Mouse (Mus musculus) lung, embryonic 14.5 days (tissue): ENCODE results near the gene Ttyh3. TPM values are rescaled to one million over a fixed set of nuclear protein-coding genes. Genes with fewer than 3 reads are reported as not detected.

Experiments
- ATAC-seq: fragments of 200-750 bp; cut with Nextera tagmentation; 2 replicates; pipeline ENCODE4 v1.8.0; 2017; ENCODE audit warnings: mild to moderate bottlenecking, moderate TSS enrichment, moderate library complexity; ENCODE audit not compliant: insufficient read depth
- DNase-seq: peaks from one replicate; pipeline ENCODE4 v3.0.0-alpha.2; 2015
- H3K27ac ChIP-seq: fragments of 300-500 bp; sonication (generic); 2 replicates; pipeline ENCODE4 v1.5.1; 2014; ENCODE audit warnings: low read depth, mild to moderate bottlenecking, moderate library complexity
- H3K27me3 ChIP-seq: fragments of 300-500 bp; sonication (generic); 2 replicates; pipeline ENCODE4 v1.6.1; 2014; ENCODE audit warnings: low read length, control low read depth; ENCODE audit not compliant: insufficient read depth
- H3K36me3 ChIP-seq: fragments of 300-500 bp; sonication (generic); 2 replicates; pipeline ENCODE4 v1.6.1; 2014; ENCODE audit warnings: control low read depth; ENCODE audit not compliant: insufficient read depth
- H3K4me1 ChIP-seq: fragments of 300-500 bp; sonication (generic); 2 replicates; pipeline ENCODE4 v1.6.1; 2014; ENCODE audit warnings: antibody characterized with exemption, control low read depth; ENCODE audit not compliant: insufficient read depth
- H3K4me2 ChIP-seq: fragments of 300-500 bp; sonication (generic); 2 replicates; pipeline ENCODE4 v1.6.1; 2014; ENCODE audit warnings: mild to moderate bottlenecking
- H3K4me3 ChIP-seq: fragments of 300-500 bp; sonication (generic); 2 replicates; pipeline ENCODE4 v1.5.1; 2014; ENCODE audit warnings: low read depth, low read length
- H3K9ac ChIP-seq: fragments of 300-500 bp; sonication (generic); 2 replicates; pipeline ENCODE4 v1.6.1; 2014
- H3K9me3 ChIP-seq: fragments of 300-500 bp; sonication (generic); 2 replicates; pipeline ENCODE4 v1.6.1; 2016; ENCODE audit warnings: low read depth, low read length, control low read depth
- CTCF ChIP-seq: IDR thresholded peaks from 2 replicates; pipeline ENCODE4 v1.5.1; 2016; ENCODE audit warnings: antibody characterized with exemption, low read depth
- WGBS: fragments of 180-500 bp; shearing (Covaris S2); extraction: QIAGEN DNeasy Blood & Tissue Kit; methylation state at CpG from one replicate; pipeline ENCODE4 v1.1.7; 2014; 5-methylcytosine and 5-hydroxymethylcytosine counted together
- polyA plus RNA-seq: library from polyadenylated mRNA; unstranded; fragments of >200 nt; fragmentation: Nextera tagmentation; extraction: Ambion mirVana; gene quantifications from 2 replicates; pipeline ENCODE4 v1.2.1, GENCODE M21; 2014

Ttyh3 gene
- polyA plus RNA-seq, 1 experiment from 2014 or later: 61.6 TPM

DNA sequence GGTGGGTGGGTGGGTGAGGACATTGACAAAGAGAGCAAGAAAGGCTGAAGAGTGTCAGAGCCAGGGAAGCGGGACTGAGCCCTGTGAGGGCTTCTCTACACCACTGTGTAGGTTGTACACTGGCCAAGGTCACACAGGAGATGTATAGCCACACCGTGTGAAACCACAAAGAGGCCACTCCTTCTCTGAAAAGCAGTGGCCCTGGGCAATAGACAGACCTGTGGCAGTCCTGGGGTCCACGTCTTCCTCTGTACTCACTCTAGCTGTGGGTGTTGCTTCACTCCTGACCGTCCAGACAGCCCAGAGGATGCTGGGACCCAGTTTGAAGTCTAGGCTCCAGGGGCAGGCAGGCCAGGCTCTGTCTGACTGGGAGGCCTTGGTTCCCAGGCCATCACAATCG is 54.0 kb downstream of the Ttyh3 start:
- DNase-seq: no peak
- no peak for ATAC-seq
- 64% methylated on average over 5 of the region's 5 CpGs for WGBS
- Histone ChIP-seq H3K4me1 (no peaks in the 10 kb centered on the region; the same call in 1 of the 2 replicates), H3K9me3 (no peaks in the 10 kb centered on the region), H3K4me2 (no peak overlapping the region), H3K27ac (no peak overlapping the region), H3K27me3 (no peaks in the 10 kb centered on the region), H3K9ac (no peak overlapping the region), H3K4me3 (no peak overlapping the region), H3K36me3 (no peaks in the 10 kb centered on the region)
- TF ChIP-seq CTCF: no peak

DNA sequence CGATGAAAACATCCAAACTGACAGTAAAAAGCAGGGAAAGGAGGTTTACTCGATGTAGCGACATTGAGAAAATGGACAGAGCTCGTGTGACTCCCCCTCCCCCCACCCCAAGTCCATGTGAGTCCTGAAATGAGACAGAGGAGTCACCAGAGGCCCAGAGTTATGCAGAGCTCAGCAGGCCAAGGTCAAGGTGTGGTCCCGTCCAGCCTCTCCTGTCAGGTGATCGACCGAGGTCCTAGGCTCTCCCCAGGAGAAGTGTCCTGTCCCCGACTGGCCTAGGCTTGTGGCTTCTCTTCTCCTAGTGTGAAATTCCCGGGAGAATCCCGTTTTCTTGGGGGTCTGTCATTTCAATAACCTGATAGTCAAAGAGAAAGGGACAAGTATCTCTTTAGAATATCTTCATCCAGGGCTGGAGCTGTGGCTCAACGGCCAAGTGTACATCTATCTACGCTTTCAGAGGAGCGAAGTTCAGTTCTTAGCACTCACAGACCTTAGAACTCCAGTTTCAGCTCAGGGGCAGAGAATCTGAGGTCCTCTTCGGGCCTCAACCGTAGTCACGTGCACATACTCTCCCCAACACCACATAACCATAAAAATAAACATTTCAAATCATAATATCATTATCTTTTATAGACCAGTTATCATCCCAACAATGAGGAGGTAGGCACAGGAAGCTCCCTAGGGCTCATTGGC is 59.6 kb downstream of the Ttyh3 start:
- no peak for ATAC-seq
- H3K36me3 ChIP-seq: no peaks in the 10 kb centered on the region
- DNase-seq: no peak
- no peaks in the 10 kb centered on the region for H3K27me3 ChIP-seq
- no peak for TF ChIP-seq CTCF
- H3K9ac ChIP-seq: no peak overlapping the region
- H3K27ac ChIP-seq: no peak overlapping the region
- no peaks in the 10 kb centered on the region for H3K9me3 ChIP-seq
- no peak overlapping the region for H3K4me2 ChIP-seq
- WGBS: 82% methylated on average over 16 of the region's 16 CpGs
- H3K4me3 ChIP-seq: no peak overlapping the region
- H3K4me1 ChIP-seq: no peaks in the 10 kb centered on the region

DNA sequence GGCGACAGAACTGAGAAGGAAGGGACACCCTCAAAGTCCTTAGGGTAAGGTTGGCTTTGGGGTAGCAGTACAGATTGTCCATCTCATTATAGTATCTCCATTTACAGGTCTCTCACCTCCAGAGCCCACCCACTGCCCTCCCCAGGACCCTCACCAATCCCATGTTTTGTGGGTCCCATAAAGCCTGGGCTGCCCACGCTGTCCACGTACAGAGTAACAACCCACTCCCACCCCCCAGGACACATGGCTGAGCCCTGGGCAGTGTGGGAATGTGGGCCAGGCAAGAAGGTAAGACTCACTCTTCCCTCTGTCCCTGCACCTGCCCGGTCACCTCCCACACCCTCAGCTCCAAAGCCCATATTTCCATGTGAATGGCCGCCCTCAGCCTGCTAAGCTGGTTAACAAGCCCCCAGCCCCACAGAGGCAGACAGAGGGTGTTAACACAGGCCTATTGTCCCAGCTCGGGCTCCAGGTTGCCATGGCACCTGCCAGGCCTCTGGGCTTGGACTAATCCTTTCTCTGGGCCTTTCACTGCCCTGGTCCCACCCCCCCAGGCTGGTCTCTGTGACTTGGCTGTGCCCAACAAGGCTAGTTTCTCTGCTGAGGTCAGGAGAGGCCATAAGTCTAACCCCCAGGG is 65.0 kb downstream of the Ttyh3 start:
- no peak overlapping the region for H3K9ac ChIP-seq
- no peaks in the 10 kb centered on the region for H3K9me3 ChIP-seq
- no peak overlapping the region for H3K4me2 ChIP-seq
- no peaks in the 10 kb centered on the region for H3K36me3 ChIP-seq
- WGBS: 43% methylated on average over 6 of the region's 6 CpGs
- no peak overlapping the region for H3K27ac ChIP-seq
- DNase-seq (peak; percentile 22), ATAC-seq (peak; percentile 25; the same call in 1 of the 2 replicates)
- no peaks in the 10 kb centered on the region for H3K27me3 ChIP-seq
- no peak overlapping the region for H3K4me3 ChIP-seq
- no peak for TF ChIP-seq CTCF
- peaks cover 6% of the 10 kb centered on the region; the same call in 1 of the 2 replicates for H3K4me1 ChIP-seq

DNA sequence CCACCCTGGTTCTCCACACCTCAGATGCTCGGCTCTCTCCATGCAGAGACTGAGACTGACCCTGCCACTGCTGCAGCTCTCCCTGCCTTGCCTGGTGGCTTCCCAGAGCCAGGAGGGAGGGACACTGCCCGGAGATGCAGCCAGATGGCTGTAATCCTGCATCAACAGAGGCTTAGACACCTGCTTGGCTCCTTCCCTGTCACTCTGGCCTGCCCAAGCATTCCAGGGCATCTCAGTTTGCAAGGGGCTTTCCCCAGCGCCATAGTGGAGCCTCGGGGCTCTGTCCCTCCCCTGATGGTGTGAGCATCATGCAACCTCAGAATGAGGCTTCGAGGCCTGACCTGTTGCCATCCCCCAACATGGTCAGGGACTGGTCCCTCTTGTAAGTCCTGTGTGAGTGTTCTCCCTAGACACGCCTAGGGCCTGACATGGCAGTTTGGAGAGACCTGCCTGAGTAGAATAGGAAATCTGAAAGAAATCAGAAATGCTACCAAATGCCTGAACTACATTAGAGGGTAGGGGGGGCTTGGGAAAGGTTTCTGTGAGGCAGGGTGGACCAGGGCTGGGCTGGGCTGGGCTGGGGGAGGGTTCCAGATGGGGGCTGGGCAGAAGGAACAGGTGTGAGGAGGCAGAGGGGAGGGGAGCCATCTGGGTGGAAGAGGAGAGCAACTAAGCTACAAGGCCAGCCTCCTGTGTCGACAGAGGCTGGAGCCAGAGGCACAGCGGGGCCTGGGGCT is 65.7 kb downstream of the Ttyh3 start:
- Histone ChIP-seq H3K36me3 (no peaks in the 10 kb centered on the region), H3K4me3 (no peak overlapping the region), H3K9me3 (no peaks in the 10 kb centered on the region), H3K27me3 (no peaks in the 10 kb centered on the region), H3K4me1 (peaks cover 6% of the 10 kb centered on the region; the same call in 1 of the 2 replicates), H3K9ac (no peak overlapping the region), H3K27ac (no peak overlapping the region), H3K4me2 (no peak overlapping the region)
- TF ChIP-seq CTCF: no peak
- DNase-seq (no peak), ATAC-seq (no peak)
- 42% methylated on average over 8 of the region's 8 CpGs for WGBS

DNA sequence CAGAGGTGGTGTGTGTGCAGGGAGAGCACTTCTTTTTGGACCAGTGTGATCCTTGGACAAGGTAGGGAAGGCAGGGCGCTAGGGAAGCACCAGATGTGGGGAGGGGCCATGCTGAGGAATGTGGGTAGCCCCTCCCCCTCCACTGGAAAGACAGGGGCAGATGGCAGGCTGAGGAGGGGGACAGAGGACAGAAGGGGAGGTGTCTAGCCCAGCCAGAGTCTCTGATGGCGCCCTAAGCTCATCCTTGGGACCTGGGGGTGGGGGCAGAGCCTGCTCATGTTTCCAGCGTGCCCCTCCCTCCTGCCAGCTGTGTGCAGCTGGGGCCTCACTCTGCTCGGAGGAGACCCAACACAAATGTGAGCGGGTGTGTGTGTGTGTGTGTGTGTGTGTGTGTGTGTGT is 67.3 kb downstream of the Ttyh3 start:
- Histone ChIP-seq H3K4me1 (peaks cover 6% of the 10 kb centered on the region; the same call in 1 of the 2 replicates), H3K36me3 (no peaks in the 10 kb centered on the region), H3K27me3 (no peaks in the 10 kb centered on the region), H3K4me3 (no peak overlapping the region), H3K4me2 (no peak overlapping the region), H3K9me3 (no peaks in the 10 kb centered on the region), H3K9ac (no peak overlapping the region), H3K27ac (no peak overlapping the region)
- DNase-seq: peak; percentile 74
- ATAC-seq: peak; percentile 78
- WGBS: 4% methylated on average over 5 of the region's 5 CpGs
- no peak for TF ChIP-seq CTCF

DNA sequence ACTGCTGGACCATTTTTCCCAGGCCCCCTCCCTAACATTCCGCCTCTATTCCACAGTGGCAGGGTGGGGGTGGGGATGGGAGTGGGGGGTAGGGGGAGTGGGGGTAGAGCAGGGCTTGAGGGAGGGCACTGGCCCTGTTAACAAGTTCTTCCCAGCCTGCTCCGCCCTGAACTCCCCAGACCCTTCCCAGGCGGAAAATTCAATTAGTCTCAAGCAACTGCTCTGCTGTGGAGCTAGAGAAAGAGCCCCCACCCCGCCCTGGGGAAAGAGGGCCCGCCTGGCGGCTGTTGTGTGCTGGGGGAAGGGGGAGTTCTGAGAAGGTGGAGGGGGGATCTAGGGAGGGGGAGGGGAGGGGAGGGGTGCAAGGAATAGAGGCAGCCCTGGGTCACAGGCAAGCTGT is 69.1 kb downstream of the Ttyh3 start:
- no peak for TF ChIP-seq CTCF
- no peaks in the 10 kb centered on the region for H3K27me3 ChIP-seq
- no peak overlapping the region for H3K4me3 ChIP-seq
- H3K9ac ChIP-seq: no peak overlapping the region
- no peak overlapping the region for H3K4me2 ChIP-seq
- H3K9me3 ChIP-seq: no peaks in the 10 kb centered on the region
- DNase-seq (no peak), ATAC-seq (no peak)
- WGBS: 27% methylated on average over 6 of the region's 6 CpGs
- peaks cover 6% of the 10 kb centered on the region; the same call in 1 of the 2 replicates for H3K4me1 ChIP-seq
- no peak overlapping the region for H3K27ac ChIP-seq
- H3K36me3 ChIP-seq: no peaks in the 10 kb centered on the region

DNA sequence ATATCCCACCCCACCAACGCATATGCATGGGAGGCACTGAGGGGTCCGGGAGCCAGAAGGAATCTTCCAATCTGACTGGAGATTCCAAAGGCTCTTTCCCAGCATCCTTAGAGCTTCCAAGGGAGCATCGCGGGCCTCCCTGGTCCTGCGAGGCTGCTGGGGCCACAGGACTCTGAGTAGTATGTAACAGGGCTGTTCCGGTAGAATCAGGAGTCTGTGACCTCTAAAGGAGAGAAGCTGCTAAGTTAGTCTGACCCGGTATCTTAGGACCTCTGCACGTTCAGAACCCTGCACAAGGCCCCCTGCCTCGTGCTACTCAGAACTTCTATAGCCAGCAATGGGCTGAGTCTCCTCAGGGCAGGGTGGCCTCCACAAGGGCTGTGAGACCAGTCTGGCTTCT is 69.6 kb downstream of the Ttyh3 start:
- WGBS: 48% methylated on average over 9 of the region's 9 CpGs
- no peaks in the 10 kb centered on the region for H3K9me3 ChIP-seq
- H3K27ac ChIP-seq: no peak overlapping the region
- H3K36me3 ChIP-seq: no peaks in the 10 kb centered on the region
- no peak overlapping the region for H3K4me3 ChIP-seq
- no peaks in the 10 kb centered on the region for H3K27me3 ChIP-seq
- H3K4me1 ChIP-seq: peaks cover 6% of the 10 kb centered on the region; the same call in 1 of the 2 replicates
- DNase-seq (no peak), ATAC-seq (no peak)
- TF ChIP-seq CTCF: no peak
- H3K9ac ChIP-seq: no peak overlapping the region
- H3K4me2 ChIP-seq: no peak overlapping the region
